Mouse (Mus musculus) kidney, postnatal 10 days (tissue): ENCODE data around the gene Gm4952.
"Not testable (repeated sequence)": the region's sequence is repeated elsewhere in the genome, so short reads cannot be mapped to it uniquely, and the experiment has no call there.

Experiments
- DNase-seq: peaks from one replicate; pipeline ENCODE4 v3.0.0; 2021; ENCODE audit warnings: mixed read lengths

Gm4952 gene

DNA sequence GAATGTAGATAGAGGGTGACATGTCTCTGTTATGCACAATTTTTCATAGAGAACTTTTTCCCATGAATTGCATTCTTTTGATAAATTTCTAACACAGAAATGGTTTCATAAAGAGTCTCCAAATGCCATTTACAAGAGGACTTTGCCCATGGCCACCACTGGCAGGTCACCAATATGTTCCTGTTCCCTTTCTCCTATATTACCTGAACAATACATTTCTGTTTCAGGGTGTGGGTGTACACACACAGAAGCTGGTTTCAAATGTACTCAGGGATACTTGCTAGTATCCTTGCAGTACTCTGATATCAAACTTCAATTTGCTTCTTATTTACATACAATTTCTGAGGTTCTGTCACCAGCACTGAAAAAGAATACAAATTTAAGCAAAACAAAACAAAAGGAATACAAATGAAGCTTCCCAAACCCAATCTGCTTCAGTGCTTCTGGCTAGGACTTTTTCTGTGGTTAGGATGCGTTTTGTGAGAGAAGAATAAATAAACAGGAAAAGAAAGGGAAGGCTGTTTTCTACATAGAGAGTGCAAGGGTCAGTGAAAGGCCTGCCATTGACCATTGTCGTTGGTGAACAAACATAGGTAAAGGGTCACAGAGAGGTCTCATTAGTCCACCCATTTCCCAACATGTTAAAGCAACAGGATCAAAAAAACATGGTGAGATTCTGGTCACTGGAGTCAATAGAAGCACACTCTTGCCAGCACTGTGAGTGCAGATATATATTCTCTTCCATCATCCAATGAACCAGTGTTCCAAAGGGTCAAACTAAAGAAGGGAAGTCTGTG is 1.1 kb downstream of the Gm4952 start:
- DNase-seq: no peak

GRCm38 (mm10) chr19:12608336-12608735 is 8.6 kb downstream of the Gm4952 start:
- DNase-seq: peak; percentile 39

DNA sequence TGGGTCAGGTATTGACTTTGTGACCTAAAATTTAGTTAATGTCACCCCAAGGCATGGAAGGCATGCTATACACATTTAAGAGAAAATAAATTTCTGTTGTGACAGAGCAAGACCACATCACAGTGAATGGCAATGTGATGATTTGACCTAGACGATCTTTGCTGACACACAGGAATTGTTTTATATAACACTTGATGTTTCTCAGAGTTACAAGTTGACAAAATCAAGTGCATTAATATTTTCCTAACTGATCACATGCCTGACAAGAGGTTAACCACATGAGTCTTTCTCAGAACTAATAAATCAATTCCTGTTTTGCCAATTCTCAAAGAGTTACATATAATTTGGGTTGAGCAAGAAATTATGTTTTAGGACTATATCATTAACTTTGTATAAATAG is 13.9 kb downstream of the Gm4952 start:
- DNase-seq: no peak

DNA sequence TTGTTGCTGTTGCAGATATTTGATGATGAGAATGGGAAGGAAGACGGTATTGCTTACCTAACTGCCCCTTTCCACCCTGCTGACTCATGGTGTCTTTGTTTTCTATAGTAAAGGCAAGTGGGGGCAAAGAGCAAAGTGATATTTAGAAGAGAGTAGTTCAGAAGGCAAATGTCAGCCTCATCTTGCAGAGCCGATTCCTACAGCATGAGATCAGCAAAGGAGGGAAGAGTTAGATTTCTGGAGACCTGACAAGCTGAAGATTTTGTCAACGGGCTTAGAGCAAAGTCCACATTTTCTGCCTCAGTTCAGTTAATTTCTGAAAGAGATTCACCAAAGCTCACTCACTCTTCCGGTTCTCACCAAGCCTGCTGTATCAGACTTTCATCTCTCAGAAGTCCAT is 33.4 kb downstream of the Gm4952 start, which contains the start of gene Glyat:
TSS of gene Glyat (plus strand) at position 133 of the 400 bp plus-strand sequence.
- peak; percentile 13 for DNase-seq

- DNase-seq: no peak
Observed at GRCm38 (mm10) chr19:12634259-12634658, 34.5 kb downstream of the Gm4952 start.

DNA sequence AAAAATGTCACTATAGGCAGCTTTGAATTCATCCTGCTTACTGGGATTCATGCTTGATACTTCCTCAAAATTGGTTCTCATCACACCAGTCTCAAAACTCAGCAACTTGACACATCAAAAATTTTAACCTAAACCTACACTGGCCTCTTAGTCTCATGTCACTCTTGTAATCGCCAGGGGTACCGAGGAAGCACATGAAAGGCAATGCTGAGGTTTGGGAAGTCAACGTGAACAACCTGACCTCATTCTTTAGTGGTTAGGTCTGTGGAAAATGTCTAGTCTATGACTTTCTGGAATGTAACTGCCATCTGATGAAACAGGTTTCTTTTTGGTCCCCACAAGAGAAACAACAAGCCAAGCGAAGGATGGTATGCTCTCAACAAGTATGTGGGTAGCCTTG is 35.2 kb downstream of the Gm4952 start:
- no peak for DNase-seq

GRCm38 (mm10) chr19:12636863-12637262 is 37.1 kb downstream of the Gm4952 start:
- no peak for DNase-seq

DNA sequence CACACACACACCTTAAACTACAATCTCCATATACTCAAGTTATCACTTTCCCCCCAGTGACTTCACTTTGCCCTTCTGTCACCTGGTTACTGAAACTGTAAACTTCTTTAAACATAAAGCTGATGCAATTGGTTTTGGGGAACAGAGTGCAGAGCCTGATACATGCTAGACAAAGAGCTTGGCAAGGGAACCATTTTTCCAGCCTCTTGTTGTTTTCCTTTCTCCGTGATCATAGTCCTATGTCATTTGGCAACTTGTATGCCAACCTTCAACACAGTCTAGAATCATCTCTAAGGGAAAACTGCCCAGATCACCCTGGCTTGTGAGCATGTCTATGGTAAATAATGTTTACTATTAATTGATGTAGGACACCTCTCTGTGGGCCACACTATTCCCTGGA is 38.3 kb downstream of the Gm4952 start:
- DNase-seq: no peak

- DNase-seq: no peak
Observed at GRCm38 (mm10) chr19:12649511-12649910, 49.7 kb downstream of the Gm4952 start.

DNA sequence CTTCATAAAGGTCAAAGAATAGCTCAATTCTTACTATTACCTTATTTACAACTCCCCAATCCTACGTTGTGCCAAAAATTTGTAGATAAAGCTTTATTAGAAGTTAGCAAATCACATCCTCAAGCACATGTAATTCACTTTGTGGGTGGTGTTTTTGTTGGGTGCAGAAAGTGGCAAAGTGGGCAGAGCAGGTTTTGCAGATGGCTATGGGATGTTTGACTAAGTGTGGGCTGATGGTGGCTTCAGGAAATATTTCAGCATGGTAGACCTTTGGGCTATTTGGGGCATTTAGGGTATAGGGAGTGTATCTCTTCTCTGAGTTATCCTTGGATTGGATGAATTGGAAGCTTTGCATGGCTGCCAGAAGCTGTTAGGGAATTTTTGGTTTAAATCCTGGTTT is 66.4 kb downstream of the Gm4952 start:
- no peak for DNase-seq

DNA sequence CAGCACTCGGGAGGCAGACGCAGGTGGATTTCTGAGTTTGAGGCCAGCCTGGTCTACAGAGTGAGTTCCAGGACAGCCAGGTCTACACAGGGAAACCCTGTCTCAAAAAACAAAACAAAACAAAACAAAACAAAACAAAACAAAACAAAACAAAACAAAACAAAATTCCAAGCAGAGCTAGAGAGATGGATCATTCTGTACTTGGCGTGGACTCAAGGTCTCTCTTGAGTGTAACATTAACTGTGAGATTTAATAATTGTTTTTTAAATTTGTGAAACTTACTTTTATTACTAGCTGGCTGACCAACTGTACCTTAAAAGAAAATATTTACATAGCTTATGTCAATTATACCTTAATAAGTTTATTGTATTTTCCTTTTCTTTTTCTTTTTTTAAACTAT is 68.8 kb downstream of the Gm4952 start:
- DNase-seq: not testable (repeated sequence)

DNA sequence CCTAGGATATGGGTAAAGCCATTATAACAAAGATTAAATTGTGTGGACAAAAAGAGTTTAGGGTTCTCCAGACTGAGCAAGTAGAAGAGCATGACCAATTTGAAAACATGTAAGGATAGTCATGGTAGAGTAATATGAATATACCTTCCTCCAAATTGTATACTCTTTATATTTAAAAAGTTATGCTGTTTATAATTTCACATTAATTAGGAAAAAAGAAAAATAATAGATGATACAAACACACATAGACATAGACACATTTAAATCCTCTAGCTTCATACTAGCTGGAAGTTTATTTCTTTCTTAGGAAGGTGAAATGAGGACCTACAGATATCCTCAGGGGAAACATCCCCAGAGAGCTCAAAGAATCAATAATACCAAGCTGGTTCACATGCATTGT is 70.4 kb downstream of the Gm4952 start, which contains the start of gene Olfr1442:
TSS of gene Olfr1442 (plus strand) at position 301 of the 400 bp plus-strand sequence.
- DNase-seq: no peak

GRCm38 (mm10) chr19:12671051-12671450 is 71.3 kb downstream of the Gm4952 start:
- no peak for DNase-seq

DNA sequence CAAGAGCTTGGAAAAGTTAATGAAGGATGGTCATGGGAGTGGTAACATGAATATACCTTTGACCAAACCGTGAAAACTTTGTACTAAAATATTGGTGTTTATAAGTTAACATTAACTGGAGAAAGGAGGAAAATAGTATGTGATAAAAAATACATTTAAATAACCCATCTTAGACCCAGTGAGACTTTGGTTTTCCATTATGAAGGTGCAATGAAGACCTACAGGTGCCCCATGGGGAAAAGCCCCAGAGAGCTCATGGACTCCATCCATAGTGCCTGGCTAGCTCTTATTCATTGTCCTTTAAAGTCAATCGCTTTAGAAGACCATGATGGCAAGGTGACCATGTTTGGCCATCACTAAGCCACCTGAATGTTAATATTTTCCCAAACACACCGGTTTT is 78.0 kb downstream of the Gm4952 start, which contains the start of gene Olfr1443:
TSS of gene Olfr1443 (plus strand) at position 301 of the 400 bp plus-strand sequence.
- no peak for DNase-seq
